32 mouse cellular contexts compared by ENCODE assay signal in genomic region chr10:5205570-5205969, GRCm38 (mm10).
DNase-seq lines count a peak whose midpoint lies in the region; ATAC-seq and TF ChIP-seq lines count a peak whose summit lies in the region.
"Had no signal": no experiment of that assay in that cellular context is flagged by ENCODE, and none has a peak within 500 bp of the region (broad histone marks: within the 10 kb centered on the region; RNA-seq: fewer than 3 reads in every experiment).

No protein-coding gene starts in this region.

- H3K9me3 ChIP-seq in liver, embryonic 15.5 days (replicated peaks) = no peaks in the 10 kb centered on the region
- H3K9me3 ChIP-seq in hindbrain, embryonic 10.5 days = no peaks in the 10 kb centered on the region; the same call in 1 of the 2 replicates
- H3K9me3 ChIP-seq: embryonic facial prominence, embryonic 10.5 days; embryonic facial prominence, embryonic 15.5 days; forebrain, embryonic 10.5 days; forebrain, embryonic 15.5 days; heart, embryonic 13.5 days; hindbrain, embryonic 12.5 days; intestine, embryonic 15.5 days; limb, embryonic 13.5 days; midbrain, embryonic 12.5 days; neural tube, embryonic 13.5 days had no signal

- peak overlapping the region; percentile 32 for H3K27ac ChIP-seq in left cerebral cortex, adult 2 months
- H3K27ac ChIP-seq in liver, embryonic 15.5 days (replicated peaks) = peak overlapping the region; percentile 86
- no peak overlapping the region for H3K27ac ChIP-seq in hindbrain, embryonic 10.5 days
- H3K27ac ChIP-seq: embryonic facial prominence, embryonic 10.5 days; embryonic facial prominence, embryonic 15.5 days; forebrain, embryonic 10.5 days; forebrain, embryonic 15.5 days; gastrocnemius, adult 2 months; heart, adult 2 months; heart, embryonic 13.5 days; hindbrain, embryonic 12.5 days; hindbrain, postnatal 0 days; intestine, embryonic 15.5 days; limb, embryonic 13.5 days; midbrain, embryonic 12.5 days; neural tube, embryonic 13.5 days had no signal

- TF ChIP-seq CTCF in left cerebral cortex, adult 2 months (IDR thresholded peaks at IDR 0.05) = no peak

- no peaks in the 10 kb centered on the region for H3K27me3 ChIP-seq in liver, embryonic 15.5 days
- H3K27me3 ChIP-seq in hindbrain, embryonic 10.5 days (ENCODE audit: insufficient read depth, poor library complexity, severe bottlenecking) = no peaks in the 10 kb centered on the region
- H3K27me3 ChIP-seq: embryonic facial prominence, embryonic 15.5 days; forebrain, embryonic 15.5 days; heart, embryonic 13.5 days; hindbrain, embryonic 12.5 days; intestine, embryonic 15.5 days; limb, embryonic 13.5 days; midbrain, embryonic 12.5 days; neural tube, embryonic 13.5 days had no signal

- intact Hi-C loops in left cerebral cortex, adult 2 months (cut with DNase I) = loop anchor here (2.0 kb wide), 1 partner anchor 29 kb away; no protein-coding TSS in a partner anchor
- intact Hi-C loops in left cerebral cortex, postnatal 4 days (cut with DNase I) = no loop called here

- WGBS in liver, embryonic 15.5 days (ENCODE audit: insufficient replicate concordance) = 30% methylated on average over 5 of the region's 5 CpGs
- 86% methylated on average over 5 of the region's 5 CpGs for WGBS in hindbrain, embryonic 10.5 days

- peak overlapping the region; percentile 57 for H3K4me2 ChIP-seq in liver, embryonic 15.5 days
- H3K4me2 ChIP-seq: embryonic facial prominence, embryonic 15.5 days; forebrain, embryonic 15.5 days; heart, embryonic 13.5 days; hindbrain, embryonic 12.5 days; intestine, embryonic 15.5 days; limb, embryonic 13.5 days; midbrain, embryonic 12.5 days; neural tube, embryonic 13.5 days had no signal

- no peak overlapping the region for H3K4me3 ChIP-seq in left cerebral cortex, adult 2 months
- peak overlapping the region; percentile 12; the same call in 1 of the 2 replicates for H3K4me3 ChIP-seq in liver, embryonic 15.5 days (replicated peaks)
- no peak overlapping the region for H3K4me3 ChIP-seq in hindbrain, embryonic 10.5 days
- H3K4me3 ChIP-seq: embryonic facial prominence, embryonic 10.5 days; embryonic facial prominence, embryonic 15.5 days; forebrain, embryonic 10.5 days; forebrain, embryonic 15.5 days; gastrocnemius, adult 2 months; heart, adult 2 months; heart, embryonic 13.5 days; hindbrain, embryonic 12.5 days; intestine, embryonic 15.5 days; limb, embryonic 13.5 days; midbrain, embryonic 12.5 days; neural tube, embryonic 13.5 days had no signal

- 0 out of 2 replicates have a peak, but pooled peaks cover 6% of the 10 kb centered on the region for H3K36me3 ChIP-seq in liver, embryonic 15.5 days (replicated peaks)
- H3K36me3 ChIP-seq in hindbrain, embryonic 10.5 days = no peaks in the 10 kb centered on the region
- H3K36me3 ChIP-seq: embryonic facial prominence, embryonic 10.5 days; forebrain, embryonic 10.5 days; forebrain, embryonic 15.5 days; hindbrain, embryonic 12.5 days; midbrain, embryonic 12.5 days; neural tube, embryonic 13.5 days had no signal

- H3K9ac ChIP-seq in liver, embryonic 15.5 days = peak overlapping the region; percentile 7; the same call in 1 of the 2 replicates
- H3K9ac ChIP-seq: embryonic facial prominence, embryonic 15.5 days; forebrain, embryonic 15.5 days; heart, embryonic 13.5 days; hindbrain, embryonic 12.5 days; intestine, embryonic 15.5 days; limb, embryonic 13.5 days; midbrain, embryonic 12.5 days; neural tube, embryonic 13.5 days had no signal

- peak; percentile 72 for ATAC-seq in liver, embryonic 15.5 days (ENCODE audit: insufficient read depth)
- no peak for ATAC-seq in frontal cortex, adult (ENCODE audit: low TSS enrichment)
- ATAC-seq: CD4-positive, CD25-positive, alpha-beta regulatory T cell, adult 4 months; forebrain, embryonic 15.5 days; hindbrain, postnatal 0 days had no signal

- no peak for DNase-seq in left cerebral cortex, adult 2 months (ENCODE audit: extremely low spot score in 1 of 2, low spot score in 2 of 2)
- DNase-seq in left cerebral cortex, postnatal 4 days = no peak
- peak; percentile 57 for DNase-seq in liver
- DNase-seq in urinary bladder, adult 18-20 months (ENCODE audit: low spot score in 2 of 2) = no peak
- DNase-seq in ovary, adult 18-20 months (ENCODE audit: low spot score) = no peak
- no peak for DNase-seq in hindbrain, embryonic 10.5 days (ENCODE audit: low spot score)
- DNase-seq: adrenal gland, postnatal 25 days; cerebellum, adult 8-10 months; cerebellum, postnatal 25 days; gastrocnemius, adult 2 months; gastrocnemius, postnatal 36 days; heart, adult 2 months; heart, postnatal 14 days; kidney, adult 8-10 months; kidney, postnatal 10 days; layer of hippocampus, adult 9-11 months; lung, adult 2 months; lung, postnatal 14 days had no signal

- peaks cover 66% of the 10 kb centered on the region for H3K4me1 ChIP-seq in liver, embryonic 15.5 days (replicated peaks)
- H3K4me1 ChIP-seq in hindbrain, embryonic 10.5 days (replicated peaks) = peaks cover 3% of the 10 kb centered on the region; the same call in 1 of the 2 replicates
- H3K4me1 ChIP-seq: embryonic facial prominence, embryonic 15.5 days; forebrain, embryonic 10.5 days; forebrain, embryonic 15.5 days; hindbrain, embryonic 12.5 days; neural tube, embryonic 13.5 days had no signal
